Mouse (Mus musculus): Measurements from ENCODE around the gene Hlf. TPM values are rescaled to one million over a fixed set of nuclear protein-coding genes. Genes with fewer than 3 reads are reported as not detected.

The Hlf gene
- polyA plus RNA-seq, 1 experiment: 0.02 TPM

GRCm38 (mm10) chr11:90387501-90388440 lies 2.9 kb downstream of the Hlf start:
- no peak overlapping the region for H3K4me2 ChIP-seq (ENCODE audit: low read depth)
- peaks cover 38% of the 10 kb centered on the region for H3K27me3 ChIP-seq (ENCODE audit: control insufficient read depth, insufficient read depth, insufficient read length)
- TF ChIP-seq POLR2AphosphoS2 (IDR thresholded peaks at IDR 0.05; ENCODE audit: insufficient read length, low read depth): no peak
- TF ChIP-seq CEBPB (IDR thresholded peaks at IDR 0.05; ENCODE audit: insufficient read depth, poor library complexity, severe bottlenecking): no peak
- no peak overlapping the region for H3K4me3 ChIP-seq
- no peaks in the 10 kb centered on the region for H3K79me2 ChIP-seq (ENCODE audit: control insufficient read depth, insufficient read depth)
- no peaks in the 10 kb centered on the region for H3K36me3 ChIP-seq (ENCODE audit: control insufficient read depth, insufficient read depth)
- no peak overlapping the region for H3ac ChIP-seq (ENCODE audit: control insufficient read depth, insufficient read length)

GRCm38 (mm10) chr11:90382005-90382611 lies 8.6 kb downstream of the Hlf start:
- TF ChIP-seq POLR2A (IDR thresholded peaks at IDR 0.05; ENCODE audit: insufficient read length, low read depth) (no peak), CEBPB (IDR thresholded peaks at IDR 0.05; ENCODE audit: insufficient read depth, poor library complexity, severe bottlenecking) (no peak), POLR2AphosphoS2 (IDR thresholded peaks at IDR 0.05; ENCODE audit: insufficient read length, low read depth) (no peak), TCF12 (IDR thresholded peaks at IDR 0.05; ENCODE audit: insufficient read depth, poor library complexity, severe bottlenecking) (no peak), MYOG (IDR thresholded peaks at IDR 0.05; ENCODE audit: control insufficient read depth in 1 of 3, insufficient read depth in 1 of 3, insufficient read length in 2 of 3, low read depth in 2 of 3) (no peak), E2F4 (IDR thresholded peaks at IDR 0.05; ENCODE audit: insufficient read depth) (no peak), MAX (IDR thresholded peaks at IDR 0.05; ENCODE audit: low read depth) (no peak)
- H3K4me2 ChIP-seq (ENCODE audit: low read depth): no peak overlapping the region
- H3ac ChIP-seq (ENCODE audit: control insufficient read depth, insufficient read length): no peak overlapping the region
- peaks cover 39% of the 10 kb centered on the region for H3K27me3 ChIP-seq (ENCODE audit: control insufficient read depth, insufficient read depth, insufficient read length)
- no peaks in the 10 kb centered on the region for H3K36me3 ChIP-seq (ENCODE audit: control insufficient read depth, insufficient read depth)
- no peaks in the 10 kb centered on the region for H3K79me2 ChIP-seq (ENCODE audit: control insufficient read depth, insufficient read depth)
- no peak overlapping the region for H3K4me3 ChIP-seq

DNA sequence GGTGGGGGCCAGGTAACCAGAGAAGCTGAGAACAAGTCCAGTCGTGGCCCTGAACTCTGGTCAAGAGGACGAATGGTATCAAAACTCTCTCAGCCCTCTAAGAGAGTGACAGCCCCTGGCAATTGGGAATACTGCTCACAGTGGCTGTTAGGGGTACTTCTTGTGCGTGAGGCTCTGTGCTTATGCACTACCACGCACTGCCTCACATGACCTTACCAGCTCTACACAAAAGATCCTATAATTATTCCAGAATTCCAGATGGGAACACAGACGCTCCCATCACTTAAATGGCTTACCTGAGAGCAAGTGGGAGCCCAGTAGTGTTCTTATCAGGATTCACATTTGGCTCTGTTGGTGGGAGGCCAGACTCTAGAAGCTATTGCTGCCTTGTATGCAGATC lies 9.6 kb downstream of the Hlf start:
- H3K27me3 ChIP-seq (ENCODE audit: control insufficient read depth, insufficient read depth, insufficient read length): peaks cover 38% of the 10 kb centered on the region
- TF ChIP-seq SRF (IDR thresholded peaks at IDR 0.05; ENCODE audit: control insufficient read depth, insufficient read length, low read depth) (no peak), REST (IDR thresholded peaks at IDR 0.05; ENCODE audit: insufficient read depth, insufficient read length) (no peak), MAX (IDR thresholded peaks at IDR 0.05; ENCODE audit: low read depth) (no peak), TCF12 (IDR thresholded peaks at IDR 0.05; ENCODE audit: insufficient read depth, poor library complexity, severe bottlenecking) (no peak), TCF3 (IDR thresholded peaks at IDR 0.05; ENCODE audit: insufficient read length, low read depth) (no peak), MYOD1 (IDR thresholded peaks at IDR 0.05; ENCODE audit: control insufficient read depth in 1 of 3, insufficient read length in 2 of 3, low read depth in 2 of 3) (no peak), CEBPB (IDR thresholded peaks at IDR 0.05; ENCODE audit: insufficient read depth, poor library complexity, severe bottlenecking) (no peak), MYOG (IDR thresholded peaks at IDR 0.05; ENCODE audit: control insufficient read depth in 1 of 3, insufficient read depth in 1 of 3, insufficient read length in 2 of 3, low read depth in 2 of 3) (no peak), POLR2A (IDR thresholded peaks at IDR 0.05; ENCODE audit: insufficient read length, low read depth) (no peak), E2F4 (IDR thresholded peaks at IDR 0.05; ENCODE audit: insufficient read depth) (no peak), USF1 (IDR thresholded peaks at IDR 0.05; ENCODE audit: low read depth) (no peak), POLR2AphosphoS2 (IDR thresholded peaks at IDR 0.05; ENCODE audit: insufficient read length, low read depth) (no peak)
- no peaks in the 10 kb centered on the region for H3K79me2 ChIP-seq (ENCODE audit: control insufficient read depth, insufficient read depth)
- H3K4me2 ChIP-seq (ENCODE audit: low read depth): no peak overlapping the region
- no peak overlapping the region for H3ac ChIP-seq (ENCODE audit: control insufficient read depth, insufficient read length)
- no peak overlapping the region for H3K4me3 ChIP-seq
- H3K36me3 ChIP-seq (ENCODE audit: control insufficient read depth, insufficient read depth): no peaks in the 10 kb centered on the region

DNA sequence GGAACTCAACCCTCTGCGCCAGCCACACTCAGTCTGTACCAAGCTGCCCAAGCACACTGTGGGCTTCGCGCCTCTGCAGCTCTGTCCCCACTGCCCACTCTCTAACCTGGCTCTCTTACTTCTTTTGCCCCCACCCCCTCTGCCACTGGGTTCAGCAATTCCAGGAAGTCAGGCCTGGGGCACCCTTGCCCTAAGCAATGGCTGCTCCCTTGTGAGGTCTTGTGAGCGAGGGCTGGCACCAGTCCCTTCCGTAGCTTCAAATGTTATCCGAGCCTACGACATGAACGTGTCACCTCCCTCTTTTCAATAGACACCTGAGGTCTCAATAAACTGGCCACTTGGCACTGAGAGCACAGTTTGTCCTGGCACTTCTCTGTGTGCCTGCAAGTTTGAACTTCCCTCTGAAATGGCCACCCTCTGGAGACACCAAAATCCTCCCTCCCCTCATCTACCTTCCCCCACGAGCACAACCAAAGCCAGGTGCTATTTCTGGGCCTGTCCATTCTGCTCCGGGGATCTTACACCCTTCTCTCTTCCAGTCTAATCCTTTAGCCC lies 10.5 kb downstream of the Hlf start:
- peaks cover 43% of the 10 kb centered on the region for H3K27me3 ChIP-seq (ENCODE audit: control insufficient read depth, insufficient read depth, insufficient read length)
- H3K4me2 ChIP-seq (ENCODE audit: low read depth): no peak overlapping the region
- no peaks in the 10 kb centered on the region for H3K79me2 ChIP-seq (ENCODE audit: control insufficient read depth, insufficient read depth)
- no peak overlapping the region for H3ac ChIP-seq (ENCODE audit: control insufficient read depth, insufficient read length)
- TF ChIP-seq E2F4 (IDR thresholded peaks at IDR 0.05; ENCODE audit: insufficient read depth): no peak
- TF ChIP-seq CEBPB (IDR thresholded peaks at IDR 0.05; ENCODE audit: insufficient read depth, poor library complexity, severe bottlenecking): no peak
- no peak for TF ChIP-seq MYOD1 (IDR thresholded peaks at IDR 0.05; ENCODE audit: control insufficient read depth in 1 of 3, insufficient read length in 2 of 3, low read depth in 2 of 3)
- no peak for TF ChIP-seq TCF3 (IDR thresholded peaks at IDR 0.05; ENCODE audit: insufficient read length, low read depth)
- TF ChIP-seq MAX (IDR thresholded peaks at IDR 0.05; ENCODE audit: low read depth): no peak
- TF ChIP-seq SRF (IDR thresholded peaks at IDR 0.05; ENCODE audit: control insufficient read depth, insufficient read length, low read depth): no peak
- H3K4me3 ChIP-seq: no peak overlapping the region
- H3K36me3 ChIP-seq (ENCODE audit: control insufficient read depth, insufficient read depth): no peaks in the 10 kb centered on the region

DNA sequence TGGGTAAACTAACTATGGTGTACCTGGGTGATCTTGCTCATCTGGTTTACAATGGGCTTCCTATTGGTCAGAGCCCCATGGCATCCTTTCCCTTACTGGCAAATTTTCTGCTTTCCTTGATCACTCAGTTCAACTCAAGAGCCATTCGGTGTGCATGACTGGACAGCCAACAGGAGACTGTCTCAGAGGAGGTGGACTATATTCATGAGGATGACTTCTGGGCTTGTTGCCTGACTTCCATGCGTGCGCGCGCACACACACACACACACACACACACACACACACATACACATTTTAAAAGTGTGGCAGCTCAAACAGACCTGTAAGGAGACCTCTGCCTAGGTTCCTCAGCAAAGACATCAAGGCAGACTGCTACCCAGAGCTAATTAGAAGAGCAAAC lies 12.7 kb downstream of the Hlf start:
- Histone ChIP-seq H3ac (ENCODE audit: control insufficient read depth, insufficient read length) (no peak overlapping the region), H3K4me3 (no peak overlapping the region), H3K4me2 (ENCODE audit: low read depth) (no peak overlapping the region), H3K79me2 (ENCODE audit: control insufficient read depth, insufficient read depth) (no peaks in the 10 kb centered on the region), H3K36me3 (ENCODE audit: control insufficient read depth, insufficient read depth) (no peaks in the 10 kb centered on the region), H3K27me3 (ENCODE audit: control insufficient read depth, insufficient read depth, insufficient read length) (peaks cover 55% of the 10 kb centered on the region)
- TF ChIP-seq CEBPB (IDR thresholded peaks at IDR 0.05; ENCODE audit: insufficient read depth, poor library complexity, severe bottlenecking) (no peak), REST (IDR thresholded peaks at IDR 0.05; ENCODE audit: insufficient read depth, insufficient read length) (no peak), MYOG (IDR thresholded peaks at IDR 0.05; ENCODE audit: control insufficient read depth in 1 of 3, insufficient read depth in 1 of 3, insufficient read length in 2 of 3, low read depth in 2 of 3) (no peak), TCF12 (IDR thresholded peaks at IDR 0.05; ENCODE audit: insufficient read depth, poor library complexity, severe bottlenecking) (no peak), MYOD1 (IDR thresholded peaks at IDR 0.05; ENCODE audit: control insufficient read depth in 1 of 3, insufficient read length in 2 of 3, low read depth in 2 of 3) (no peak)

Measured in myocyte (in vitro differentiated cells).